11 mouse cellular contexts compared by ENCODE assay signal in genomic region chr5:139558917-139559660, GRCm38 (mm10). TPM values are rescaled to one million over a fixed set of nuclear protein-coding genes. Genes with fewer than 3 reads are reported as not detected.
DNase-seq lines count a peak whose midpoint lies in the region; ATAC-seq lines count a peak whose summit lies in the region.
"Had no signal": no experiment of that assay in that cellular context is flagged by ENCODE, and none has a peak within 500 bp of the region (broad histone marks: within the 10 kb centered on the region; RNA-seq: fewer than 3 reads in every experiment).

No protein-coding gene starts in this region.

- H3K27ac ChIP-seq in kidney, embryonic 16.5 days (ENCODE audit: low read length), result peak overlapping the region; percentile 78
- H3K27ac ChIP-seq in embryonic facial prominence, embryonic 10.5 days (replicated peaks), result no peak overlapping the region
- peak overlapping the region; percentile 62 for H3K27ac ChIP-seq in hindbrain, embryonic 15.5 days (replicated peaks)
- H3K27ac ChIP-seq in neural tube, embryonic 12.5 days, result peak overlapping the region; percentile 33
- H3K27ac ChIP-seq: embryonic facial prominence, embryonic 13.5 days; heart, embryonic 13.5 days had no signal

- no peaks in the 10 kb centered on the region for H3K36me3 ChIP-seq in kidney, embryonic 16.5 days (ENCODE audit: insufficient read depth, low read length)
- no peaks in the 10 kb centered on the region for H3K36me3 ChIP-seq in embryonic facial prominence, embryonic 10.5 days (replicated peaks)
- H3K36me3 ChIP-seq in hindbrain, embryonic 15.5 days, result no peaks in the 10 kb centered on the region
- no peaks in the 10 kb centered on the region for H3K36me3 ChIP-seq in neural tube, embryonic 12.5 days
- H3K36me3 ChIP-seq: embryonic facial prominence, embryonic 13.5 days; heart, embryonic 13.5 days had no signal

- no peak overlapping the region for H3K9ac ChIP-seq in kidney, embryonic 16.5 days (replicated peaks; ENCODE audit: low read length)
- no peak overlapping the region for H3K9ac ChIP-seq in hindbrain, embryonic 15.5 days
- no peak overlapping the region for H3K9ac ChIP-seq in neural tube, embryonic 12.5 days
- H3K9ac ChIP-seq: embryonic facial prominence, embryonic 13.5 days; heart, embryonic 13.5 days had no signal

- 0 out of 2 replicates have a peak, but pooled peaks have one; percentile 3 for ATAC-seq in kidney, embryonic 16.5 days (ENCODE audit: low FRiP score, low TSS enrichment)
- ATAC-seq in hindbrain, embryonic 15.5 days (ENCODE audit: low FRiP score, low read depth), result peak; percentile 52
- ATAC-seq in neural tube, embryonic 12.5 days (ENCODE audit: low FRiP score, low read depth), result peak; percentile 79

- H3K4me1 ChIP-seq in kidney, embryonic 16.5 days (ENCODE audit: insufficient read depth, low read length), result peaks cover 39% of the 10 kb centered on the region
- H3K4me1 ChIP-seq in embryonic facial prominence, embryonic 10.5 days, result peaks cover 51% of the 10 kb centered on the region
- H3K4me1 ChIP-seq in hindbrain, embryonic 15.5 days (replicated peaks), result peaks cover 46% of the 10 kb centered on the region
- peaks cover 48% of the 10 kb centered on the region for H3K4me1 ChIP-seq in neural tube, embryonic 12.5 days

- no peak overlapping the region for H3K4me2 ChIP-seq in kidney, embryonic 16.5 days (replicated peaks; ENCODE audit: low read depth, low read length)
- peak overlapping the region; percentile 52; the same call in 1 of the 2 replicates for H3K4me2 ChIP-seq in hindbrain, embryonic 15.5 days
- peak overlapping the region; percentile 8 for H3K4me2 ChIP-seq in neural tube, embryonic 12.5 days (replicated peaks)

- no peak overlapping the region for H3K4me3 ChIP-seq in kidney, embryonic 16.5 days (ENCODE audit: low read length)
- H3K4me3 ChIP-seq in embryonic facial prominence, embryonic 10.5 days, result no peak overlapping the region
- no peak overlapping the region for H3K4me3 ChIP-seq in hindbrain, embryonic 15.5 days
- no peak overlapping the region for H3K4me3 ChIP-seq in neural tube, embryonic 12.5 days

- WGBS in kidney, embryonic 16.5 days, result 7% methylated on average over 12 of the region's 12 CpGs
- WGBS in embryonic facial prominence, embryonic 10.5 days, result 2% methylated on average over 12 of the region's 12 CpGs
- WGBS in hindbrain, embryonic 15.5 days, result 6% methylated on average over 12 of the region's 12 CpGs
- 2% methylated on average over 12 of the region's 12 CpGs for WGBS in neural tube, embryonic 12.5 days

- no peak for DNase-seq in kidney, adult 8-10 months
- DNase-seq in embryonic facial prominence, embryonic 10.5 days (ENCODE audit: low spot score), result peak; percentile 56
- DNase-seq in adrenal gland, postnatal 14 days, result no peak
- no peak for DNase-seq in testis, postnatal 14 days (ENCODE audit: low spot score)
- DNase-seq in layer of hippocampus, postnatal 14 days (ENCODE audit: low spot score in 2 of 2), result no peak

- peaks cover 71% of the 10 kb centered on the region for H3K27me3 ChIP-seq in kidney, embryonic 16.5 days (ENCODE audit: insufficient read depth, low read length)
- H3K27me3 ChIP-seq in embryonic facial prominence, embryonic 10.5 days (replicated peaks; ENCODE audit: low read depth, poor library complexity, severe bottlenecking), result peaks cover 99% of the 10 kb centered on the region
- H3K27me3 ChIP-seq in hindbrain, embryonic 15.5 days, result peaks cover 61% of the 10 kb centered on the region
- H3K27me3 ChIP-seq in neural tube, embryonic 12.5 days (replicated peaks), result peaks cover 84% of the 10 kb centered on the region

- no peaks in the 10 kb centered on the region for H3K9me3 ChIP-seq in kidney, embryonic 16.5 days (ENCODE audit: low read length)
- H3K9me3 ChIP-seq in embryonic facial prominence, embryonic 10.5 days, result no peaks in the 10 kb centered on the region
- no peaks in the 10 kb centered on the region for H3K9me3 ChIP-seq in hindbrain, embryonic 15.5 days
- no peaks in the 10 kb centered on the region for H3K9me3 ChIP-seq in neural tube, embryonic 12.5 days
- H3K9me3 ChIP-seq: embryonic facial prominence, embryonic 13.5 days; heart, embryonic 13.5 days had no signal

RNA-seq across cellular contexts. Expression of gene Uncx, which starts 15.8 kb away (rescaled TPM):
- 52.8 and 65.4 TPM in 2 replicates for polyA plus RNA-seq in kidney, embryonic 16.5 days (2015; fragmentation: Nextera tagmentation; extraction: Ambion mirVana)
- 3.3 and 4.7 TPM in 2 replicates for polyA plus RNA-seq in embryonic facial prominence, embryonic 10.5 days (2016; fragmentation: Nextera tagmentation; extraction: Ambion mirVana)
- polyA plus RNA-seq in hindbrain, embryonic 15.5 days (2015; fragmentation: Nextera tagmentation; extraction: Ambion mirVana), result 35.9 and 47.3 TPM in 2 replicates
- polyA plus RNA-seq in neural tube, embryonic 12.5 days (2016; fragmentation: Nextera tagmentation; extraction: Ambion mirVana), result 92.9 and 107 TPM in 2 replicates
- 0.15 TPM in 1 of 2 replicates, not detected in the other for total RNA-seq in adrenal gland, postnatal 14 days (2021)
- total RNA-seq in layer of hippocampus, postnatal 14 days (2021), result under 1 TPM in 1 of 2 experiments, not detected in 1; 0.19 TPM
- total RNA-seq: adrenal gland, adult 18-20 months had no signal
- polyA plus RNA-seq: heart, embryonic 13.5 days had no signal

Comparison
In these comparisons a context has a peak if more than half of its experiments do, and no peak if none do; other contexts are left out.
1. ATAC-seq: peak in every context shown above with its lines; median percentile 79 in neural tube, embryonic 12.5 days; 52 in hindbrain, embryonic 15.5 days; 3 in kidney, embryonic 16.5 days.